Mouse (Mus musculus): ENCODE measurements around the gene Sorl1. TPM values are rescaled to one million over a fixed set of nuclear protein-coding genes. Genes with fewer than 3 reads are reported as not detected.

Sorl1 gene
- polyA plus RNA-seq, 1 experiment from 2014 or later = 15.5 TPM

GRCm38 (mm10) chr9:42035213-42035765 is 88.8 kb downstream of the Sorl1 start:
- WGBS = 44% methylated on average over 12 of the region's 12 CpGs
- H3K4me1 ChIP-seq (ENCODE audit: control insufficient read depth, insufficient read depth, low read length) = no peaks in the 10 kb centered on the region
- no peaks in the 10 kb centered on the region for H3K27me3 ChIP-seq (ENCODE audit: control insufficient read depth, insufficient read depth, low read length)

GRCm38 (mm10) chr9:42034116-42034520 is 90.0 kb downstream of the Sorl1 start:
- H3K27me3 ChIP-seq (ENCODE audit: control insufficient read depth, insufficient read depth, low read length) = no peaks in the 10 kb centered on the region
- H3K9me3 ChIP-seq (ENCODE audit: control insufficient read depth, low read depth, low read length) = no peaks in the 10 kb centered on the region
- no peak for ATAC-seq (ENCODE audit: insufficient number of reproducible peaks, insufficient read depth, low FRiP score, low read depth)
- no peak overlapping the region for H3K4me3 ChIP-seq (ENCODE audit: low read depth, low read length)
- no peak overlapping the region for H3K4me2 ChIP-seq (replicated peaks; ENCODE audit: low read depth, low read length)
- no peak overlapping the region for H3K9ac ChIP-seq (replicated peaks; ENCODE audit: low read depth, low read length)
- WGBS = 76% methylated on average over 9 of the region's 9 CpGs
- no peaks in the 10 kb centered on the region for H3K36me3 ChIP-seq (ENCODE audit: control insufficient read depth, insufficient read depth, low read length)
- H3K27ac ChIP-seq (ENCODE audit: low read length) = no peak overlapping the region
- no peaks in the 10 kb centered on the region for H3K4me1 ChIP-seq (ENCODE audit: control insufficient read depth, insufficient read depth, low read length)

More at GRCm38 (mm10) chr9:42035213-42035765, 88.8 kb downstream of the Sorl1 start:
- Histone ChIP-seq H3K36me3 (ENCODE audit: control insufficient read depth, insufficient read depth, low read length) (no peaks in the 10 kb centered on the region), H3K9me3 (ENCODE audit: control insufficient read depth, low read depth, low read length) (no peaks in the 10 kb centered on the region), H3K4me3 (ENCODE audit: low read depth, low read length) (no peak overlapping the region), H3K9ac (replicated peaks; ENCODE audit: low read depth, low read length) (no peak overlapping the region), H3K27ac (ENCODE audit: low read length) (no peak overlapping the region), H3K4me2 (replicated peaks; ENCODE audit: low read depth, low read length) (no peak overlapping the region)
- ATAC-seq (ENCODE audit: insufficient number of reproducible peaks, insufficient read depth, low FRiP score, low read depth) = no peak

- H3K27me3 ChIP-seq (ENCODE audit: control insufficient read depth, insufficient read depth, low read length) = no peaks in the 10 kb centered on the region
- 72% methylated on average over 19 of the region's 19 CpGs for WGBS
- no peak overlapping the region for H3K4me2 ChIP-seq (replicated peaks; ENCODE audit: low read depth, low read length)
- ATAC-seq (ENCODE audit: insufficient number of reproducible peaks, insufficient read depth, low FRiP score, low read depth) = no peak
- no peak overlapping the region for H3K27ac ChIP-seq (ENCODE audit: low read length)
- no peak overlapping the region for H3K4me3 ChIP-seq (ENCODE audit: low read depth, low read length)
- H3K9ac ChIP-seq (replicated peaks; ENCODE audit: low read depth, low read length) = no peak overlapping the region
- H3K36me3 ChIP-seq (ENCODE audit: control insufficient read depth, insufficient read depth, low read length) = no peaks in the 10 kb centered on the region
- no peaks in the 10 kb centered on the region for H3K4me1 ChIP-seq (ENCODE audit: control insufficient read depth, insufficient read depth, low read length)
- no peaks in the 10 kb centered on the region for H3K9me3 ChIP-seq (ENCODE audit: control insufficient read depth, low read depth, low read length)
Observed at GRCm38 (mm10) chr9:42033291-42034115, 90.6 kb downstream of the Sorl1 start.

GRCm38 (mm10) chr9:42032419-42032818 is 91.7 kb downstream of the Sorl1 start:
- no peak for ATAC-seq (ENCODE audit: insufficient number of reproducible peaks, insufficient read depth, low FRiP score, low read depth)
- no peak overlapping the region for H3K9ac ChIP-seq (replicated peaks; ENCODE audit: low read depth, low read length)
- H3K4me3 ChIP-seq (ENCODE audit: low read depth, low read length) = no peak overlapping the region
- no peaks in the 10 kb centered on the region for H3K9me3 ChIP-seq (ENCODE audit: control insufficient read depth, low read depth, low read length)
- H3K4me1 ChIP-seq (ENCODE audit: control insufficient read depth, insufficient read depth, low read length) = no peaks in the 10 kb centered on the region
- H3K27me3 ChIP-seq (ENCODE audit: control insufficient read depth, insufficient read depth, low read length) = no peaks in the 10 kb centered on the region
- H3K36me3 ChIP-seq (ENCODE audit: control insufficient read depth, insufficient read depth, low read length) = no peaks in the 10 kb centered on the region
- no peak overlapping the region for H3K27ac ChIP-seq (ENCODE audit: low read length)
- H3K4me2 ChIP-seq (replicated peaks; ENCODE audit: low read depth, low read length) = no peak overlapping the region
- 69% methylated on average over 9 of the region's 9 CpGs for WGBS

- Histone ChIP-seq H3K36me3 (ENCODE audit: control insufficient read depth, insufficient read depth, low read length) (no peaks in the 10 kb centered on the region), H3K4me1 (ENCODE audit: control insufficient read depth, insufficient read depth, low read length) (no peaks in the 10 kb centered on the region), H3K4me3 (ENCODE audit: low read depth, low read length) (no peak overlapping the region), H3K27me3 (ENCODE audit: control insufficient read depth, insufficient read depth, low read length) (no peaks in the 10 kb centered on the region), H3K27ac (ENCODE audit: low read length) (no peak overlapping the region), H3K4me2 (replicated peaks; ENCODE audit: low read depth, low read length) (no peak overlapping the region), H3K9me3 (ENCODE audit: control insufficient read depth, low read depth, low read length) (no peaks in the 10 kb centered on the region), H3K9ac (replicated peaks; ENCODE audit: low read depth, low read length) (no peak overlapping the region)
- no peak for ATAC-seq (ENCODE audit: insufficient number of reproducible peaks, insufficient read depth, low FRiP score, low read depth)
- whole genome bisulfite sequencing = 74% methylated on average over 4 of the region's 4 CpGs
Observed at GRCm38 (mm10) chr9:42028807-42029206, 95.3 kb downstream of the Sorl1 start.

GRCm38 (mm10) chr9:42024257-42024656 is 99.8 kb downstream of the Sorl1 start:
- Histone ChIP-seq H3K9me3 (ENCODE audit: control insufficient read depth, low read depth, low read length) (no peaks in the 10 kb centered on the region), H3K4me2 (replicated peaks; ENCODE audit: low read depth, low read length) (no peak overlapping the region), H3K27me3 (ENCODE audit: control insufficient read depth, insufficient read depth, low read length) (no peaks in the 10 kb centered on the region), H3K36me3 (ENCODE audit: control insufficient read depth, insufficient read depth, low read length) (no peaks in the 10 kb centered on the region), H3K9ac (replicated peaks; ENCODE audit: low read depth, low read length) (no peak overlapping the region), H3K4me1 (ENCODE audit: control insufficient read depth, insufficient read depth, low read length) (no peaks in the 10 kb centered on the region), H3K4me3 (ENCODE audit: low read depth, low read length) (no peak overlapping the region), H3K27ac (ENCODE audit: low read length) (no peak overlapping the region)
- 64% methylated on average over 9 of the region's 9 CpGs for WGBS
- ATAC-seq (ENCODE audit: insufficient number of reproducible peaks, insufficient read depth, low FRiP score, low read depth) = no peak

GRCm38 (mm10) chr9:42023383-42023782 is 100.7 kb downstream of the Sorl1 start:
- H3K27me3 ChIP-seq (ENCODE audit: control insufficient read depth, insufficient read depth, low read length) = no peaks in the 10 kb centered on the region
- H3K9me3 ChIP-seq (ENCODE audit: control insufficient read depth, low read depth, low read length) = no peaks in the 10 kb centered on the region
- no peak for ATAC-seq (ENCODE audit: insufficient number of reproducible peaks, insufficient read depth, low FRiP score, low read depth)
- no peak overlapping the region for H3K4me2 ChIP-seq (replicated peaks; ENCODE audit: low read depth, low read length)
- H3K4me3 ChIP-seq (ENCODE audit: low read depth, low read length) = no peak overlapping the region
- no peaks in the 10 kb centered on the region for H3K36me3 ChIP-seq (ENCODE audit: control insufficient read depth, insufficient read depth, low read length)
- 63% methylated on average over 3 of the region's 3 CpGs for WGBS
- H3K4me1 ChIP-seq (ENCODE audit: control insufficient read depth, insufficient read depth, low read length) = no peaks in the 10 kb centered on the region
- no peak overlapping the region for H3K9ac ChIP-seq (replicated peaks; ENCODE audit: low read depth, low read length)
- H3K27ac ChIP-seq (ENCODE audit: low read length) = no peak overlapping the region

GRCm38 (mm10) chr9:42022318-42022717 is 101.8 kb downstream of the Sorl1 start:
- Histone ChIP-seq H3K9ac (replicated peaks; ENCODE audit: low read depth, low read length) (no peak overlapping the region), H3K4me1 (ENCODE audit: control insufficient read depth, insufficient read depth, low read length) (no peaks in the 10 kb centered on the region), H3K27me3 (ENCODE audit: control insufficient read depth, insufficient read depth, low read length) (no peaks in the 10 kb centered on the region), H3K36me3 (ENCODE audit: control insufficient read depth, insufficient read depth, low read length) (no peaks in the 10 kb centered on the region), H3K9me3 (ENCODE audit: control insufficient read depth, low read depth, low read length) (no peaks in the 10 kb centered on the region), H3K4me2 (replicated peaks; ENCODE audit: low read depth, low read length) (no peak overlapping the region), H3K4me3 (ENCODE audit: low read depth, low read length) (no peak overlapping the region), H3K27ac (ENCODE audit: low read length) (no peak overlapping the region)
- 90% methylated on average over 12 of the region's 12 CpGs for WGBS
- no peak for ATAC-seq (ENCODE audit: insufficient number of reproducible peaks, insufficient read depth, low FRiP score, low read depth)

All from stomach, embryonic 14.5 days (tissue).